Mouse (Mus musculus) adrenal gland, postnatal 4 days (tissue): ENCODE data around the gene Loxl1. TPM values are rescaled to one million over a fixed set of nuclear protein-coding genes. Genes with fewer than 3 reads are reported as not detected.
"Not testable (repeated sequence)": the region's sequence is repeated elsewhere in the genome, so short reads cannot be mapped to it uniquely, and the experiment has no call there.

ENCODE experiments used
- DNase-seq, 2 experiments: peaks; one replicate each; pipeline ENCODE4 v3.0.0; 2021 to 2022; ENCODE audit warnings: low spot score in 2 of 2, mixed read lengths in 2 of 2
- total RNA-seq, 2 experiments: library from RNA; stranded (reverse); gene quantifications; 2 replicates each; pipeline ENCODE4 v1.2.3; 2021

The Loxl1 gene
- total RNA-seq, 2 experiments from 2014 or later, result 57.7 to 60.2 TPM

GRCm38 (mm10) chr9:58253033-58253804 lies 59.8 kb downstream of the Loxl1 start, which contains the start of gene Stoml1:
Stoml1 (plus strand) TSS chr9:58253164.
- DNase-seq, result peak; percentile 89 to 91

GRCm38 (mm10) chr9:58250730-58251129 lies 62.3 kb downstream of the Loxl1 start:
- DNase-seq, result not testable (repeated sequence)

GRCm38 (mm10) chr9:58250322-58250721 lies 62.7 kb downstream of the Loxl1 start:
- DNase-seq, result no peak

GRCm38 (mm10) chr9:58249592-58250192 lies 63.3 kb downstream of the Loxl1 start, which contains the start of gene Pml:
Pml (minus strand) TSS chr9:58249786.
- peak; percentile 36 to 72 for DNase-seq

GRCm38 (mm10) chr9:58248746-58249413 lies 64.1 kb downstream of the Loxl1 start:
- no peak for DNase-seq

- DNase-seq, result peak; percentile 39 to 62
Measured at GRCm38 (mm10) chr9:58247064-58247759, 65.8 kb downstream of the Loxl1 start.

GRCm38 (mm10) chr9:58246083-58246591 lies 66.8 kb downstream of the Loxl1 start:
- DNase-seq, result no peak

- DNase-seq, result no peak
Measured at GRCm38 (mm10) chr9:58243696-58244095, 69.3 kb downstream of the Loxl1 start.

GRCm38 (mm10) chr9:58242696-58243095 lies 70.3 kb downstream of the Loxl1 start:
- DNase-seq, result no peak

- no peak for DNase-seq
Measured at GRCm38 (mm10) chr9:58241780-58242485, 71.1 kb downstream of the Loxl1 start.

Other genes starting within 250 kb of the Loxl1 start
- 1 to 10 TPM in 1 of 2 experiments, under 1 TPM in 1; 0.90 to 2.2 TPM for gene Stra6, start 249.4 kb downstream of the Loxl1 start, total RNA-seq
- under 1 TPM in 1 of 2 experiments, not detected in 1; 0.87 TPM for gene Ccdc33, start 194.4 kb downstream of the Loxl1 start, total RNA-seq
- gene Islr, start 108.9 kb downstream of the Loxl1 start, total RNA-seq, result 10 to 100 TPM; 64.5 to 66.7 TPM
- 10 to 100 TPM in 1 of 2 experiments, 1 to 10 TPM in 1; 8.2 to 10.3 TPM for gene Islr2, start 108.9 kb downstream of the Loxl1 start, total RNA-seq
- gene Pml, start 63.4 kb downstream of the Loxl1 start, total RNA-seq, result 10 to 100 TPM; 31.6 to 32.1 TPM
- 10 to 100 TPM; 29.9 to 30.8 TPM for gene Stoml1, start 60.0 kb downstream of the Loxl1 start, total RNA-seq
- gene Tbc1d21, start 57.3 kb upstream of the Loxl1 start, total RNA-seq, result not detected
- 10 to 100 TPM; 13.1 to 14.5 TPM for gene Insyn1, start 175.4 kb upstream of the Loxl1 start, total RNA-seq
- gene Cd276, start 242.3 kb upstream of the Loxl1 start, total RNA-seq, result 10 to 100 TPM; 35.3 to 37.2 TPM